Mouse (Mus musculus): ENCODE data around the gene Sec11a. TPM values are rescaled to one million over a fixed set of nuclear protein-coding genes. Genes with fewer than 3 reads are reported as not detected.
A peak's percentile ranks its signal among the peaks of the same experiment; 100 is the strongest.

Gene Sec11a
- polyA plus RNA-seq, 1 experiment from 2014 or later = 82.0 TPM

- Histone ChIP-seq H3K27me3 (ENCODE audit: insufficient read depth, low read length) (no peaks in the 10 kb centered on the region), H3K9ac (replicated peaks) (no peak overlapping the region), H3K9me3 (ENCODE audit: low read length) (no peaks in the 10 kb centered on the region), H3K36me3 (replicated peaks; ENCODE audit: insufficient read depth, low read length) (no peaks in the 10 kb centered on the region), H3K27ac (ENCODE audit: low read depth) (peak overlapping the region; percentile 37; the same call in 1 of the 2 replicates), H3K4me1 (ENCODE audit: insufficient read depth) (peaks cover 8% of the 10 kb centered on the region), H3K4me2 (ENCODE audit: low read depth, low read length) (peak overlapping the region; percentile 56), H3K4me3 (ENCODE audit: low read depth, low read length) (0 out of 2 replicates have a peak overlapping the region, but pooled peaks have one; percentile 3)
- DNase-seq (peak; percentile 79), ATAC-seq (peak; percentile 98)
- WGBS (ENCODE audit: insufficient replicate concordance) = 9% methylated on average over 14 of the region's 14 CpGs
- peak; percentile 73 for TF ChIP-seq CTCF (IDR thresholded peaks at IDR 0.05; ENCODE audit: low read depth)
- no peak for TF ChIP-seq EP300 (IDR thresholded peaks at IDR 0.05; ENCODE audit: low read depth)
These were observed 64.6 kb downstream of the Sec11a start for GRCm38 (mm10) chr7:80882830-80883505.

- Histone ChIP-seq H3K4me2 (ENCODE audit: low read depth, low read length) (no peak overlapping the region), H3K9ac (replicated peaks) (no peak overlapping the region), H3K36me3 (replicated peaks; ENCODE audit: insufficient read depth, low read length) (peaks cover 18% of the 10 kb centered on the region), H3K27ac (ENCODE audit: low read depth) (no peak overlapping the region), H3K4me1 (ENCODE audit: insufficient read depth) (peaks cover 19% of the 10 kb centered on the region), H3K4me3 (ENCODE audit: low read depth, low read length) (no peak overlapping the region), H3K9me3 (ENCODE audit: low read length) (no peaks in the 10 kb centered on the region), H3K27me3 (ENCODE audit: insufficient read depth, low read length) (no peaks in the 10 kb centered on the region)
- TF ChIP-seq CTCF (IDR thresholded peaks at IDR 0.05; ENCODE audit: low read depth) = no peak
- TF ChIP-seq EP300 (IDR thresholded peaks at IDR 0.05; ENCODE audit: low read depth) = no peak
- DNase-seq (no peak), ATAC-seq (no peak)
- 75% methylated on average over 37 of the region's 37 CpGs for WGBS (ENCODE audit: insufficient replicate concordance)
These were observed 71.9 kb downstream of the Sec11a start for GRCm38 (mm10) chr7:80875727-80876126.

- Histone ChIP-seq H3K9me3 (ENCODE audit: low read length) (no peaks in the 10 kb centered on the region), H3K36me3 (replicated peaks; ENCODE audit: insufficient read depth, low read length) (peaks cover 20% of the 10 kb centered on the region), H3K4me1 (ENCODE audit: insufficient read depth) (peaks cover 19% of the 10 kb centered on the region), H3K27me3 (ENCODE audit: insufficient read depth, low read length) (no peaks in the 10 kb centered on the region), H3K27ac (ENCODE audit: low read depth) (peak overlapping the region; percentile 41), H3K4me2 (ENCODE audit: low read depth, low read length) (no peak overlapping the region), H3K4me3 (ENCODE audit: low read depth, low read length) (no peak overlapping the region), H3K9ac (replicated peaks) (no peak overlapping the region)
- DNase-seq (no peak), ATAC-seq (no peak)
- no peak for TF ChIP-seq EP300 (IDR thresholded peaks at IDR 0.05; ENCODE audit: low read depth)
- peak; percentile 15; the same call in 1 of the 2 replicates for TF ChIP-seq CTCF (IDR thresholded peaks at IDR 0.05; ENCODE audit: low read depth)
- 80% methylated on average over 2 of the region's 2 CpGs for WGBS (ENCODE audit: insufficient replicate concordance)
These were observed 73.9 kb downstream of the Sec11a start for GRCm38 (mm10) chr7:80873631-80874030.

GRCm38 (mm10) chr7:80873038-80873437 is 74.5 kb downstream of the Sec11a start:
- Histone ChIP-seq H3K36me3 (replicated peaks; ENCODE audit: insufficient read depth, low read length) (peaks cover 24% of the 10 kb centered on the region), H3K27ac (ENCODE audit: low read depth) (peak overlapping the region; percentile 57), H3K4me1 (ENCODE audit: insufficient read depth) (peaks cover 19% of the 10 kb centered on the region), H3K4me2 (ENCODE audit: low read depth, low read length) (no peak overlapping the region), H3K27me3 (ENCODE audit: insufficient read depth, low read length) (no peaks in the 10 kb centered on the region), H3K4me3 (ENCODE audit: low read depth, low read length) (no peak overlapping the region), H3K9me3 (ENCODE audit: low read length) (no peaks in the 10 kb centered on the region), H3K9ac (replicated peaks) (no peak overlapping the region)
- ATAC-seq (peak; percentile 81), DNase-seq (no peak)
- no peak for TF ChIP-seq CTCF (IDR thresholded peaks at IDR 0.05; ENCODE audit: low read depth)
- TF ChIP-seq EP300 (IDR thresholded peaks at IDR 0.05; ENCODE audit: low read depth) = no peak
- 53% methylated on average over 5 of the region's 5 CpGs for WGBS (ENCODE audit: insufficient replicate concordance)

- Histone ChIP-seq H3K4me3 (ENCODE audit: low read depth, low read length) (no peak overlapping the region), H3K36me3 (replicated peaks; ENCODE audit: insufficient read depth, low read length) (peaks cover 9% of the 10 kb centered on the region), H3K4me2 (ENCODE audit: low read depth, low read length) (no peak overlapping the region), H3K27me3 (ENCODE audit: insufficient read depth, low read length) (no peaks in the 10 kb centered on the region), H3K9ac (replicated peaks) (no peak overlapping the region), H3K27ac (ENCODE audit: low read depth) (no peak overlapping the region), H3K9me3 (ENCODE audit: low read length) (no peaks in the 10 kb centered on the region), H3K4me1 (ENCODE audit: insufficient read depth) (peaks cover 18% of the 10 kb centered on the region)
- no peak for TF ChIP-seq EP300 (IDR thresholded peaks at IDR 0.05; ENCODE audit: low read depth)
- 71% methylated on average over 2 of the region's 2 CpGs for WGBS (ENCODE audit: insufficient replicate concordance)
- DNase-seq = no peak
- no peak for ATAC-seq
These were observed 78.9 kb downstream of the Sec11a start for GRCm38 (mm10) chr7:80868686-80869085.

GRCm38 (mm10) chr7:80866514-80867147 is 80.9 kb downstream of the Sec11a start:
- WGBS (ENCODE audit: insufficient replicate concordance) = 42% methylated on average over 7 of the region's 7 CpGs
- ATAC-seq = peak; percentile 84
- Histone ChIP-seq H3K27ac (ENCODE audit: low read depth) (peak overlapping the region; percentile 77), H3K4me2 (ENCODE audit: low read depth, low read length) (no peak overlapping the region; the same call in 1 of the 2 replicates), H3K36me3 (replicated peaks; ENCODE audit: insufficient read depth, low read length) (peaks cover 9% of the 10 kb centered on the region), H3K4me1 (ENCODE audit: insufficient read depth) (peaks cover 26% of the 10 kb centered on the region), H3K4me3 (ENCODE audit: low read depth, low read length) (no peak overlapping the region), H3K9me3 (ENCODE audit: low read length) (no peaks in the 10 kb centered on the region), H3K9ac (replicated peaks) (peak overlapping the region; percentile 32; the same call in 1 of the 2 replicates), H3K27me3 (ENCODE audit: insufficient read depth, low read length) (no peaks in the 10 kb centered on the region)
- DNase-seq = peak; percentile 15
- TF ChIP-seq CTCF (IDR thresholded peaks at IDR 0.05; ENCODE audit: low read depth) (no peak), EP300 (IDR thresholded peaks at IDR 0.05; ENCODE audit: low read depth) (no peak)
